Mouse (Mus musculus) brain, embryonic 14.5 days (tissue): ENCODE measurements around the gene Vmn2r85.
"Not testable (repeated sequence)": the region's sequence is repeated elsewhere in the genome, so short reads cannot be mapped to it uniquely, and the experiment has no call there.

ENCODE experiments used
- CTCF ChIP-seq: fragments of 200-500 bp; IDR thresholded peaks from 2 replicates; pipeline ENCODE4 v1.5.1; 2012; ENCODE audit warnings: inconsistent platforms, mild to moderate bottlenecking, moderate library complexity, borderline replicate concordance; ENCODE audit not compliant: insufficient read depth, insufficient read length; ENCODE audit errors: extremely low read depth
- POLR2A ChIP-seq: fragments of 200-500 bp; IDR thresholded peaks from 2 replicates; pipeline ENCODE4 v1.6.1; 2012; ENCODE audit warnings: mild to moderate bottlenecking, inconsistent platforms, borderline replicate concordance; ENCODE audit not compliant: poor library complexity, insufficient read depth, insufficient read length, severe bottlenecking; ENCODE audit errors: extremely low read depth

GRCm38 (mm10) chr10:130412167-130412698 lies 17.3 kb downstream of the Vmn2r85 start:
- TF ChIP-seq POLR2A, CTCF: not testable (repeated sequence)
